ENCODE assay signal across 13 mouse cellular contexts in genomic region chr6:97500246-97500645, GRCm38 (mm10).
"Had no signal": no experiment of that assay in that cellular context is flagged by ENCODE, and none has a peak within 500 bp of the region (broad histone marks: within the 10 kb centered on the region; RNA-seq: fewer than 3 reads in every experiment).

No protein-coding gene starts in this region.

- DNase-seq: lung, adult 18-20 months; lung, embryonic 14.5 days; lung, postnatal 10 days; lung, postnatal 4 days; midbrain, embryonic 14.5 days; right cerebral cortex, adult 18-20 months; right cerebral cortex, postnatal 25 days; right cerebral cortex, postnatal 4 days; spleen, adult 18-20 months; thymus, adult 18-20 months; thymus, postnatal 14 days; thymus, postnatal 36 days had no signal

- ATAC-seq: midbrain, embryonic 16.5 days had no signal
